Mouse (Mus musculus): ENCODE data around the gene Adk. TPM values are rescaled to one million over a fixed set of nuclear protein-coding genes. Genes with fewer than 3 reads are reported as not detected.

Adk gene
- polyA plus RNA-seq, 2 experiments, result 56.9 to 180 TPM

- TF ChIP-seq EP300 (IDR thresholded peaks at IDR 0.05; ENCODE audit: low read depth), result no peak
- no peak for TF ChIP-seq CTCF (IDR thresholded peaks at IDR 0.05; ENCODE audit: low read depth)
- DNase-seq (ENCODE audit: low read depth in 3 of 3, low spot score in 3 of 3) (no peak), ATAC-seq (ENCODE audit: insufficient read depth) (no peak)
- no peaks in the 10 kb centered on the region for H3K27me3 ChIP-seq (ENCODE audit: control insufficient read depth, insufficient read depth, low read length)
- H3K9me3 ChIP-seq (ENCODE audit: control insufficient read depth, low read length), result no peaks in the 10 kb centered on the region
- WGBS (ENCODE audit: insufficient replicate concordance), result 79% methylated on average over 7 of the region's 12 CpGs
- H3K27ac ChIP-seq, result no peak overlapping the region
- H3K4me1 ChIP-seq (replicated peaks; ENCODE audit: control insufficient read depth in 2 of 2, insufficient read depth in 2 of 2, low read length in 1 of 2), result no peaks in the 10 kb centered on the region
- H3K36me3 ChIP-seq (replicated peaks; ENCODE audit: control insufficient read depth, insufficient read depth, low read depth), result no peaks in the 10 kb centered on the region
- H3K4me2 ChIP-seq (ENCODE audit: low read depth), result no peak overlapping the region
- H3K9ac ChIP-seq (replicated peaks), result no peak overlapping the region
- H3K4me3 ChIP-seq (ENCODE audit: insufficient read depth in 1 of 2, low read depth in 2 of 2, low read length in 2 of 2), result no peak overlapping the region
These were observed 307.6 kb downstream of the Adk start for GRCm38 (mm10) chr14:21359896-21360525.

- H3K27me3 ChIP-seq (ENCODE audit: control insufficient read depth, insufficient read depth, low read length), result no peaks in the 10 kb centered on the region
- DNase-seq (ENCODE audit: low read depth in 3 of 3, low spot score in 3 of 3) (no peak), ATAC-seq (ENCODE audit: insufficient read depth) (no peak)
- H3K36me3 ChIP-seq (replicated peaks; ENCODE audit: control insufficient read depth, insufficient read depth, low read depth), result no peaks in the 10 kb centered on the region
- no peak overlapping the region for H3K27ac ChIP-seq
- no peak overlapping the region for H3K4me2 ChIP-seq (ENCODE audit: low read depth)
- H3K4me3 ChIP-seq (ENCODE audit: insufficient read depth in 1 of 2, low read depth in 2 of 2, low read length in 2 of 2), result no peak overlapping the region
- 83% methylated on average over 2 of the region's 2 CpGs for WGBS (ENCODE audit: insufficient replicate concordance)
- H3K4me1 ChIP-seq (replicated peaks; ENCODE audit: control insufficient read depth in 2 of 2, insufficient read depth in 2 of 2, low read length in 1 of 2), result no peaks in the 10 kb centered on the region
- TF ChIP-seq EP300 (IDR thresholded peaks at IDR 0.05; ENCODE audit: low read depth), result no peak
- H3K9ac ChIP-seq (replicated peaks), result no peak overlapping the region
- no peaks in the 10 kb centered on the region for H3K9me3 ChIP-seq (ENCODE audit: control insufficient read depth, low read length)
These were observed 314.7 kb downstream of the Adk start for GRCm38 (mm10) chr14:21367095-21367494.

GRCm38 (mm10) chr14:21368622-21369021 is 316.2 kb downstream of the Adk start:
- ATAC-seq (ENCODE audit: insufficient read depth) (no peak), DNase-seq (ENCODE audit: low read depth in 3 of 3, low spot score in 3 of 3) (no peak)
- Histone ChIP-seq H3K27me3 (ENCODE audit: control insufficient read depth, insufficient read depth, low read length) (no peaks in the 10 kb centered on the region), H3K27ac (no peak overlapping the region), H3K9me3 (ENCODE audit: control insufficient read depth, low read length) (no peaks in the 10 kb centered on the region), H3K4me3 (ENCODE audit: insufficient read depth in 1 of 2, low read depth in 2 of 2, low read length in 2 of 2) (no peak overlapping the region), H3K4me1 (replicated peaks; ENCODE audit: control insufficient read depth in 2 of 2, insufficient read depth in 2 of 2, low read length in 1 of 2) (no peaks in the 10 kb centered on the region), H3K4me2 (ENCODE audit: low read depth) (no peak overlapping the region), H3K9ac (replicated peaks) (no peak overlapping the region), H3K36me3 (replicated peaks; ENCODE audit: control insufficient read depth, insufficient read depth, low read depth) (no peaks in the 10 kb centered on the region)
- WGBS (ENCODE audit: insufficient replicate concordance), result 64% methylated on average over 2 of the region's 2 CpGs
- no peak for TF ChIP-seq EP300 (IDR thresholded peaks at IDR 0.05; ENCODE audit: low read depth)
- TF ChIP-seq CTCF (IDR thresholded peaks at IDR 0.05; ENCODE audit: low read depth), result no peak

- WGBS (ENCODE audit: insufficient replicate concordance), result 61% methylated on average over 5 of the region's 5 CpGs
- H3K4me2 ChIP-seq (ENCODE audit: low read depth), result no peak overlapping the region
- ATAC-seq (ENCODE audit: insufficient read depth) (no peak), DNase-seq (ENCODE audit: low read depth in 3 of 3, low spot score in 3 of 3) (no peak)
- H3K9ac ChIP-seq (replicated peaks), result no peak overlapping the region
- no peaks in the 10 kb centered on the region for H3K4me1 ChIP-seq (replicated peaks; ENCODE audit: control insufficient read depth in 2 of 2, insufficient read depth in 2 of 2, low read length in 1 of 2)
- H3K9me3 ChIP-seq (ENCODE audit: control insufficient read depth, low read length), result no peaks in the 10 kb centered on the region
- no peaks in the 10 kb centered on the region for H3K36me3 ChIP-seq (replicated peaks; ENCODE audit: control insufficient read depth, insufficient read depth, low read depth)
- TF ChIP-seq CTCF (IDR thresholded peaks at IDR 0.05; ENCODE audit: low read depth), result no peak
- no peak for TF ChIP-seq EP300 (IDR thresholded peaks at IDR 0.05; ENCODE audit: low read depth)
- no peak overlapping the region for H3K4me3 ChIP-seq (ENCODE audit: insufficient read depth in 1 of 2, low read depth in 2 of 2, low read length in 2 of 2)
- H3K27ac ChIP-seq, result no peak overlapping the region
- no peaks in the 10 kb centered on the region for H3K27me3 ChIP-seq (ENCODE audit: control insufficient read depth, insufficient read depth, low read length)
These were observed 316.8 kb downstream of the Adk start for GRCm38 (mm10) chr14:21369127-21369526.

- no peak for DNase-seq (ENCODE audit: low read depth in 3 of 3, low spot score in 3 of 3)
- TF ChIP-seq CTCF (IDR thresholded peaks at IDR 0.05; ENCODE audit: low read depth) (no peak), EP300 (IDR thresholded peaks at IDR 0.05; ENCODE audit: low read depth) (no peak)
- Histone ChIP-seq H3K9me3 (ENCODE audit: control insufficient read depth, low read length) (no peaks in the 10 kb centered on the region), H3K27ac (no peak overlapping the region), H3K36me3 (replicated peaks; ENCODE audit: control insufficient read depth, insufficient read depth, low read depth) (no peaks in the 10 kb centered on the region), H3K4me3 (ENCODE audit: insufficient read depth in 1 of 2, low read depth in 2 of 2, low read length in 2 of 2) (no peak overlapping the region), H3K9ac (replicated peaks) (no peak overlapping the region), H3K4me2 (ENCODE audit: low read depth) (no peak overlapping the region), H3K4me1 (replicated peaks; ENCODE audit: control insufficient read depth in 2 of 2, insufficient read depth in 2 of 2, low read length in 1 of 2) (no peaks in the 10 kb centered on the region), H3K27me3 (ENCODE audit: control insufficient read depth, insufficient read depth, low read length) (no peaks in the 10 kb centered on the region)
- WGBS (ENCODE audit: insufficient replicate concordance), result 56% methylated on average over 2 of the region's 2 CpGs
- ATAC-seq (ENCODE audit: insufficient read depth), result no peak
These were observed 319.6 kb downstream of the Adk start for GRCm38 (mm10) chr14:21371946-21372345.

All from liver, embryonic 14.5 days (tissue).